Mouse (Mus musculus) lung, embryonic 14.5 days (tissue): Measurements from ENCODE around the gene Gm10639. TPM values are rescaled to one million over a fixed set of nuclear protein-coding genes. Genes with fewer than 3 reads are reported as not detected.
A peak's percentile ranks its signal among the peaks of the same experiment; 100 is the strongest.
"Not testable (repeated sequence)": the region's sequence is repeated elsewhere in the genome, so short reads cannot be mapped to it uniquely, and the experiment has no call there.

Source experiments
- ATAC-seq: fragments of 200-750 bp; cut with Nextera tagmentation; 2 replicates; pipeline ENCODE4 v1.8.0; 2017; ENCODE audit warnings: mild to moderate bottlenecking, moderate TSS enrichment, moderate library complexity; ENCODE audit not compliant: insufficient read depth
- DNase-seq: peaks from one replicate; pipeline ENCODE4 v3.0.0-alpha.2; 2015
- H3K27ac ChIP-seq: fragments of 300-500 bp; sonication (generic); 2 replicates; pipeline ENCODE4 v1.5.1; 2014; ENCODE audit warnings: low read depth, mild to moderate bottlenecking, moderate library complexity
- H3K27me3 ChIP-seq: fragments of 300-500 bp; sonication (generic); 2 replicates; pipeline ENCODE4 v1.6.1; 2014; ENCODE audit warnings: low read length, control low read depth; ENCODE audit not compliant: insufficient read depth
- H3K36me3 ChIP-seq: fragments of 300-500 bp; sonication (generic); 2 replicates; pipeline ENCODE4 v1.6.1; 2014; ENCODE audit warnings: control low read depth; ENCODE audit not compliant: insufficient read depth
- H3K4me1 ChIP-seq: fragments of 300-500 bp; sonication (generic); 2 replicates; pipeline ENCODE4 v1.6.1; 2014; ENCODE audit warnings: antibody characterized with exemption, control low read depth; ENCODE audit not compliant: insufficient read depth
- H3K4me2 ChIP-seq: fragments of 300-500 bp; sonication (generic); 2 replicates; pipeline ENCODE4 v1.6.1; 2014; ENCODE audit warnings: mild to moderate bottlenecking
- H3K4me3 ChIP-seq: fragments of 300-500 bp; sonication (generic); 2 replicates; pipeline ENCODE4 v1.5.1; 2014; ENCODE audit warnings: low read depth, low read length
- H3K9ac ChIP-seq: fragments of 300-500 bp; sonication (generic); 2 replicates; pipeline ENCODE4 v1.6.1; 2014
- H3K9me3 ChIP-seq: fragments of 300-500 bp; sonication (generic); 2 replicates; pipeline ENCODE4 v1.6.1; 2016; ENCODE audit warnings: low read depth, low read length, control low read depth
- CTCF ChIP-seq: IDR thresholded peaks from 2 replicates; pipeline ENCODE4 v1.5.1; 2016; ENCODE audit warnings: antibody characterized with exemption, low read depth
- WGBS: fragments of 180-500 bp; shearing (Covaris S2); extraction: QIAGEN DNeasy Blood & Tissue Kit; methylation state at CpG from one replicate; pipeline ENCODE4 v1.1.7; 2014; 5-methylcytosine and 5-hydroxymethylcytosine counted together
- polyA plus RNA-seq: library from polyadenylated mRNA; unstranded; fragments of >200 nt; fragmentation: Nextera tagmentation; extraction: Ambion mirVana; gene quantifications from 2 replicates; pipeline ENCODE4 v1.2.1, GENCODE M21; 2014

Gm10639 gene
- polyA plus RNA-seq, 1 experiment from 2014 or later, result not detected

- WGBS, result 11% methylated on average over 8 of the region's 8 CpGs
- DNase-seq, result peak; percentile 69
- not testable (repeated sequence) for H3K4me1 ChIP-seq, H3K27me3 ChIP-seq, H3K4me3 ChIP-seq, H3K36me3 ChIP-seq, H3K4me2 ChIP-seq, ATAC-seq, H3K27ac ChIP-seq, H3K9me3 ChIP-seq, H3K9ac ChIP-seq
- peak; percentile 83 for TF ChIP-seq CTCF
These were observed 50.6 kb downstream of the Gm10639 start for GRCm38 (mm10) chr9:78340324-78340723.

- not testable (repeated sequence) for H3K27me3 ChIP-seq, H3K4me2 ChIP-seq, H3K4me1 ChIP-seq, DNase-seq, ATAC-seq, H3K4me3 ChIP-seq, H3K27ac ChIP-seq, H3K36me3 ChIP-seq, H3K9ac ChIP-seq, H3K9me3 ChIP-seq
- WGBS, result 87% methylated on average over 4 of the region's 4 CpGs
These were observed 52.8 kb downstream of the Gm10639 start for GRCm38 (mm10) chr9:78342494-78342893.

- not testable (repeated sequence) for H3K36me3 ChIP-seq, H3K4me1 ChIP-seq, ATAC-seq, DNase-seq, H3K27ac ChIP-seq, H3K9ac ChIP-seq, H3K9me3 ChIP-seq, H3K4me2 ChIP-seq, H3K27me3 ChIP-seq, H3K4me3 ChIP-seq
- 83% methylated on average over 9 of the region's 9 CpGs for WGBS
These were observed 53.3 kb downstream of the Gm10639 start for GRCm38 (mm10) chr9:78343055-78343454.

GRCm38 (mm10) chr9:78345235-78345634 lies 55.5 kb downstream of the Gm10639 start:
- 41% methylated on average over 3 of the region's 4 CpGs for WGBS

GRCm38 (mm10) chr9:78347004-78347403 lies 57.3 kb downstream of the Gm10639 start:
- no peak overlapping the region for H3K4me3 ChIP-seq
- no peak overlapping the region for H3K4me2 ChIP-seq
- H3K4me1 ChIP-seq, result no peaks in the 10 kb centered on the region
- no peaks in the 10 kb centered on the region for H3K27me3 ChIP-seq
- no peak for TF ChIP-seq CTCF
- no peaks in the 10 kb centered on the region for H3K36me3 ChIP-seq
- H3K9ac ChIP-seq, result no peak overlapping the region
- peak; percentile 3 for DNase-seq
- ATAC-seq, result no peak
- no peaks in the 10 kb centered on the region for H3K9me3 ChIP-seq
- 59% methylated on average over 3 of the region's 3 CpGs for WGBS
- H3K27ac ChIP-seq, result no peak overlapping the region

More at GRCm38 (mm10) chr9:78345235-78345634, 55.5 kb downstream of the Gm10639 start:
- not testable (repeated sequence) for H3K27me3 ChIP-seq, H3K9ac ChIP-seq, H3K27ac ChIP-seq, H3K4me3 ChIP-seq, H3K4me2 ChIP-seq, H3K9me3 ChIP-seq, H3K4me1 ChIP-seq, DNase-seq, H3K36me3 ChIP-seq
- peak; percentile 54; the same call in 1 of the 2 replicates for ATAC-seq

GRCm38 (mm10) chr9:78348206-78349004 lies 58.7 kb downstream of the Gm10639 start:
- DNase-seq, H3K9ac ChIP-seq, H3K36me3 ChIP-seq, H3K4me3 ChIP-seq, H3K27me3 ChIP-seq, H3K9me3 ChIP-seq, H3K27ac ChIP-seq, H3K4me1 ChIP-seq, H3K4me2 ChIP-seq, ATAC-seq: not testable (repeated sequence)
- WGBS, result 53% methylated on average over 6 of the region's 6 CpGs

- not testable (repeated sequence) for H3K4me1 ChIP-seq, ATAC-seq, H3K4me2 ChIP-seq, H3K9me3 ChIP-seq, H3K36me3 ChIP-seq, H3K27ac ChIP-seq, H3K9ac ChIP-seq, H3K27me3 ChIP-seq, H3K4me3 ChIP-seq, DNase-seq
- WGBS, result 73% methylated on average over 3 of the region's 3 CpGs
These were observed 59.4 kb downstream of the Gm10639 start for GRCm38 (mm10) chr9:78349141-78349540.

GRCm38 (mm10) chr9:78350007-78350406 lies 60.3 kb downstream of the Gm10639 start:
- not testable (repeated sequence) for ATAC-seq, H3K9me3 ChIP-seq, H3K36me3 ChIP-seq, H3K9ac ChIP-seq, H3K4me2 ChIP-seq, H3K4me1 ChIP-seq, H3K4me3 ChIP-seq, H3K27ac ChIP-seq, DNase-seq, H3K27me3 ChIP-seq
